Mouse (Mus musculus): ENCODE data around the gene Avpi1. TPM values are rescaled to one million over a fixed set of nuclear protein-coding genes. Genes with fewer than 3 reads are reported as not detected.

The Avpi1 gene
- polyA plus RNA-seq, 1 experiment from 2014 or later, result 7.5 TPM

DNA sequence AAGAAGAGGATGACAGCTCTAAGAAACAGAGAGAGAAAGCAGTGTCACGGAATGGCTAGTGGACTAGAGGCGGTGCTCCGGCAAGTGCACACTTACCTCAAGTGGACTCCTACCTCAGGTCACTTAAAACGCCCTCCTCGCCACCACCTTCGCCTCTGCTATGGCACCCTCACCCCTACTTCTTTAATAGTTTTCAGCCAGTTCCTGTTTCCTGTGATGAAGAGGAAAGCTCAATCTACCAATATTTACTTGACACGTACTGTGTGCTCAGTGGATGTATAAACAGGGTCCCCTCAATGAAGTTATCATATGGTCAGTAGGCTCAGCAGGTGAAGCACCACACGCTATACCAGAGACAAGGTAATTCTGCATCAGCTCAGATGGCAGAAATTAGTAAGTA lies 50.3 kb downstream of the Avpi1 start:
- no peaks in the 10 kb centered on the region for H3K9me3 ChIP-seq (ENCODE audit: control insufficient read depth, low read length)
- no peaks in the 10 kb centered on the region for H3K27me3 ChIP-seq (replicated peaks; ENCODE audit: control insufficient read depth, insufficient read depth, low read length)
- no peaks in the 10 kb centered on the region for H3K4me1 ChIP-seq (replicated peaks; ENCODE audit: control insufficient read depth, insufficient read depth, low read length)
- H3K4me3 ChIP-seq (replicated peaks; ENCODE audit: low read length), result no peak overlapping the region
- no peak overlapping the region for H3K9ac ChIP-seq (replicated peaks; ENCODE audit: low read depth, low read length)
- WGBS, result 95% methylated on average over 8 of the region's 8 CpGs
- no peak overlapping the region for H3K27ac ChIP-seq (ENCODE audit: low read length)
- peaks cover 16% of the 10 kb centered on the region for H3K36me3 ChIP-seq (ENCODE audit: control insufficient read depth, insufficient read depth)
- H3K4me2 ChIP-seq (ENCODE audit: low read length), result no peak overlapping the region
- ATAC-seq, result no peak

DNA sequence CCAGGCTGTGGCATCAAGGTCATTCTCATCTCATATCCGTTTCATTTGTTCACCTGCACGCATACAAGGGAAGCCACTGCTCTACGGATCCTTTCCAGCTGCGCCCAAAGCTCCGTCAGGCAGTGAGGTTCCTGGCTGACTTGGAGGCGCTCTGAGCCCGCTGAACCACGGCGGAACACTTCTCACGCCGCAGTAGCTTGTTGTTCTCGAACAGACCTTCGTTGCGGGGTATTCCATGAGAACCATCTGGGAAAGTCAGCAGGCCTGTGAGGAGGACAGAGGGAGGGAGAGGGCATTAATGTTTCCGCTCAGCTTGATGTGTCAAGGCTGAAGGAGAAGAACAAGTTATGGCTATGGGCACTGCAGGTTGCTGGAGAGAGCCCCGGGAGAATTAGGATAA lies 52.9 kb downstream of the Avpi1 start:
- Histone ChIP-seq H3K9ac (replicated peaks; ENCODE audit: low read depth, low read length) (no peak overlapping the region), H3K36me3 (ENCODE audit: control insufficient read depth, insufficient read depth) (peaks cover 16% of the 10 kb centered on the region), H3K4me2 (ENCODE audit: low read length) (no peak overlapping the region), H3K27me3 (replicated peaks; ENCODE audit: control insufficient read depth, insufficient read depth, low read length) (no peaks in the 10 kb centered on the region), H3K9me3 (ENCODE audit: control insufficient read depth, low read length) (no peaks in the 10 kb centered on the region), H3K4me3 (replicated peaks; ENCODE audit: low read length) (no peak overlapping the region), H3K4me1 (replicated peaks; ENCODE audit: control insufficient read depth, insufficient read depth, low read length) (no peaks in the 10 kb centered on the region), H3K27ac (ENCODE audit: low read length) (no peak overlapping the region)
- no peak for ATAC-seq
- WGBS, result 90% methylated on average over 16 of the region's 16 CpGs

DNA sequence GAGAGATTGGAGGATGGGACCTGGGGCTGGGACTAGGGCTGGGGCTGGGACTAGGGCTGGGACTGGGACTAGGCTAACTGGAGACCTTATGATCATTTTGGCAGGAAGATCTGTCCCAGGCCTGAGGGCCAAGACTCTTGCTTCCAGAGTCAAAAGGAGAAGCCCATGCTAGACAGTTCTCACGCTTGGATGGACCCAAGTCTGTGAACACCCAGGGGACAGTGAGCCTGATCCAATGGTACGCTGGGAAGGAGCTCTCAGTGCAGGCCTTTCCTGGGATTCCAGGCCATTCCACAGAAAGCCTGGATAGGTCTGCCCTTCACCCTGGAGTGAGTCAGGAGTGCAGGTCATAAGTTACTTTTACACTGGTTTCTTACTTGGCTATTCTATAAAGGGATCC lies 53.8 kb downstream of the Avpi1 start:
- WGBS, result 87% methylated on average over 2 of the region's 2 CpGs
- Histone ChIP-seq H3K4me2 (ENCODE audit: low read length) (no peak overlapping the region), H3K9ac (replicated peaks; ENCODE audit: low read depth, low read length) (no peak overlapping the region), H3K9me3 (ENCODE audit: control insufficient read depth, low read length) (no peaks in the 10 kb centered on the region), H3K36me3 (ENCODE audit: control insufficient read depth, insufficient read depth) (peaks cover 16% of the 10 kb centered on the region), H3K4me3 (replicated peaks; ENCODE audit: low read length) (no peak overlapping the region), H3K27me3 (replicated peaks; ENCODE audit: control insufficient read depth, insufficient read depth, low read length) (no peaks in the 10 kb centered on the region), H3K27ac (ENCODE audit: low read length) (no peak overlapping the region), H3K4me1 (replicated peaks; ENCODE audit: control insufficient read depth, insufficient read depth, low read length) (no peaks in the 10 kb centered on the region)
- no peak for ATAC-seq

Other genes starting within 250 kb of the Avpi1 start
- 19.5 and 21.0 TPM in 2 replicates for gene Rrp12, start 232.9 kb downstream of the Avpi1 start, polyA plus RNA-seq (2015; fragmentation: Nextera tagmentation; extraction: Ambion mirVana)
- gene Pgam1, start 217.1 kb downstream of the Avpi1 start, polyA plus RNA-seq (2015; fragmentation: Nextera tagmentation; extraction: Ambion mirVana), result 480 and 488 TPM in 2 replicates
- 71.0 and 72.3 TPM in 2 replicates for gene Exosc1, start 195.6 kb downstream of the Avpi1 start, polyA plus RNA-seq (2015; fragmentation: Nextera tagmentation; extraction: Ambion mirVana)
- 90.2 and 99.3 TPM in 2 replicates for gene Zdhhc16, start 195.6 kb downstream of the Avpi1 start, polyA plus RNA-seq (2015; fragmentation: Nextera tagmentation; extraction: Ambion mirVana)
- gene Mms19, start 147.9 kb downstream of the Avpi1 start, polyA plus RNA-seq (2015; fragmentation: Nextera tagmentation; extraction: Ambion mirVana), result 35.0 and 39.4 TPM in 2 replicates
- 8.0 and 8.7 TPM in 2 replicates for gene Ubtd1, start 147.3 kb downstream of the Avpi1 start, polyA plus RNA-seq (2015; fragmentation: Nextera tagmentation; extraction: Ambion mirVana)
- 0.30 and 0.51 TPM in 2 replicates for gene Ankrd2, start 93.1 kb downstream of the Avpi1 start, polyA plus RNA-seq (2015; fragmentation: Nextera tagmentation; extraction: Ambion mirVana)
- 0.66 and 0.82 TPM in 2 replicates for gene Hoga1, start 83.4 kb downstream of the Avpi1 start, polyA plus RNA-seq (2015; fragmentation: Nextera tagmentation; extraction: Ambion mirVana)
- gene 4933411K16Rik, start 76.8 kb downstream of the Avpi1 start, polyA plus RNA-seq (2015; fragmentation: Nextera tagmentation; extraction: Ambion mirVana), result not detected in 2 replicates
- gene Morn4, start 42.7 kb downstream of the Avpi1 start, polyA plus RNA-seq (2015; fragmentation: Nextera tagmentation; extraction: Ambion mirVana), result 181 and 182 TPM in 2 replicates
- gene Pi4k2a, start 38.6 kb downstream of the Avpi1 start, polyA plus RNA-seq (2015; fragmentation: Nextera tagmentation; extraction: Ambion mirVana), result 28.8 and 31.9 TPM in 2 replicates
- gene Marveld1, start 18.3 kb upstream of the Avpi1 start, polyA plus RNA-seq (2015; fragmentation: Nextera tagmentation; extraction: Ambion mirVana), result 1.5 and 2.0 TPM in 2 replicates
- gene Zfyve27, start 34.9 kb upstream of the Avpi1 start, polyA plus RNA-seq (2015; fragmentation: Nextera tagmentation; extraction: Ambion mirVana), result 65.4 and 78.7 TPM in 2 replicates
- 1.2 and 1.5 TPM in 2 replicates for gene Sfrp5, start 73.2 kb upstream of the Avpi1 start, polyA plus RNA-seq (2015; fragmentation: Nextera tagmentation; extraction: Ambion mirVana)
- 29.5 and 41.0 TPM in 2 replicates for gene Golga7b, start 118.5 kb upstream of the Avpi1 start, polyA plus RNA-seq (2015; fragmentation: Nextera tagmentation; extraction: Ambion mirVana)